Mouse (Mus musculus) limb, embryonic 11.5 days (tissue): ENCODE results near the gene Rgcc. TPM values are rescaled to one million over a fixed set of nuclear protein-coding genes. Genes with fewer than 3 reads are reported as not detected.

Experiments
- ATAC-seq: fragments of 200-750 bp; cut with Nextera tagmentation; 2 replicates; pipeline ENCODE4 v1.8.0; 2017; ENCODE audit warnings: low read depth; ENCODE audit not compliant: insufficient number of reproducible peaks, low FRiP score, low TSS enrichment
- DNase-seq: peaks from one replicate; pipeline ENCODE4 v3.0.0-alpha.2; 2015; ENCODE audit warnings: low spot score
- H3K27ac ChIP-seq: fragments of 300-500 bp; sonication (generic); replicated peaks from 2 replicates; pipeline ENCODE4 v1.5.1; 2014; ENCODE audit warnings: low read depth, mild to moderate bottlenecking, low read length
- H3K27me3 ChIP-seq: fragments of 300-500 bp; sonication (generic); 2 replicates; pipeline ENCODE4 v1.6.1; 2014; ENCODE audit warnings: mild to moderate bottlenecking, low read length, mixed read lengths; ENCODE audit not compliant: control insufficient read depth, insufficient read depth
- H3K36me3 ChIP-seq: fragments of 300-500 bp; sonication (generic); 2 replicates; pipeline ENCODE4 v1.6.1; 2014; ENCODE audit warnings: mild to moderate bottlenecking, low read length, moderate library complexity, mixed read lengths; ENCODE audit not compliant: control insufficient read depth, insufficient read depth
- H3K4me1 ChIP-seq: fragments of 300-500 bp; sonication (generic); 2 replicates; pipeline ENCODE4 v1.6.1; 2014; ENCODE audit warnings: low read length, mixed read lengths; ENCODE audit not compliant: control insufficient read depth, insufficient read depth
- H3K4me2 ChIP-seq: fragments of 300-500 bp; sonication (generic); 2 replicates; pipeline ENCODE4 v1.6.1; 2014; ENCODE audit warnings: low read depth, mild to moderate bottlenecking, moderate library complexity; ENCODE audit not compliant: severe bottlenecking
- H3K4me3 ChIP-seq: fragments of 300-500 bp; sonication (generic); 2 replicates; pipeline ENCODE4 v1.5.1; 2014; ENCODE audit warnings: low read depth, low read length
- H3K9ac ChIP-seq: fragments of 300-500 bp; sonication (generic); 2 replicates; pipeline ENCODE4 v1.6.1; 2014; ENCODE audit warnings: mild to moderate bottlenecking, low read length
- H3K9me3 ChIP-seq: fragments of 300-500 bp; sonication (generic); 2 replicates; pipeline ENCODE4 v1.6.1; 2016; ENCODE audit warnings: low read length; ENCODE audit not compliant: control insufficient read depth
- WGBS: fragments of 180-500 bp; shearing (Covaris S2); extraction: QIAGEN DNeasy Blood & Tissue Kit; methylation state at CpG from one replicate; pipeline ENCODE4 v1.1.7; 2014; 5-methylcytosine and 5-hydroxymethylcytosine counted together
- polyA plus RNA-seq: library from polyadenylated mRNA; unstranded; fragments of >200 nt; fragmentation: Nextera tagmentation; extraction: Ambion mirVana; gene quantifications from 2 replicates; pipeline ENCODE4 v1.2.1, GENCODE M21; 2014

The Rgcc gene
- polyA plus RNA-seq, 1 experiment from 2014 or later: 19.6 TPM

DNA sequence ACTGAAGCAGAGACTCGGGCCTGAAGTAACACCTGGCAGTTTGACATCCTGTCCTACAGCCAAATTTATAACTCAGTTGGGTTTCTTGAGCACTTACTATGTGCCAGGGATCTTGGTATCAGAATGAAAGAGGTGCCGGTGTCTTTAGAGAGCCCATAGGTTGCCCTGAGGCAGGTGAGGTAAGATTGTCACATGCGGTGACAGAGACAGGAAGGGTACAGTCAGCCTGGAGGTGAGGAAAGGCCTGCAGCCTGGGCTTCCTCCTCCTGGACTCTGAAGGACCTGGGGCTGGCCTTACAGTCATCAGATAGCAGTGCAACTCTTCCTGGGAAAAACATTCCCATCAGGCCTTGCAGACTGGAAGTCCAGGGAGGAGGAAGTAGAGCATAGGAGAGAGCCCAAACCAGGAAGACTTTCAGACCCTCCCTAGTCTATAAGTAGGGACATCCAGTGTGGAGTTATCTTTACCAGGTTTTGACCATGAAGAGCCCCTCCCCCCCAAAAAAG is 29.2 kb downstream of the Rgcc start:
- ATAC-seq: no peak
- Histone ChIP-seq H3K27ac (no peak overlapping the region), H3K36me3 (no peaks in the 10 kb centered on the region), H3K4me2 (no peak overlapping the region), H3K27me3 (no peaks in the 10 kb centered on the region), H3K4me3 (no peak overlapping the region), H3K9ac (no peak overlapping the region), H3K4me1 (peaks cover 5% of the 10 kb centered on the region; the same call in 1 of the 2 replicates), H3K9me3 (no peaks in the 10 kb centered on the region)
- WGBS: 89% methylated on average over 3 of the region's 3 CpGs
- DNase-seq: no peak

DNA sequence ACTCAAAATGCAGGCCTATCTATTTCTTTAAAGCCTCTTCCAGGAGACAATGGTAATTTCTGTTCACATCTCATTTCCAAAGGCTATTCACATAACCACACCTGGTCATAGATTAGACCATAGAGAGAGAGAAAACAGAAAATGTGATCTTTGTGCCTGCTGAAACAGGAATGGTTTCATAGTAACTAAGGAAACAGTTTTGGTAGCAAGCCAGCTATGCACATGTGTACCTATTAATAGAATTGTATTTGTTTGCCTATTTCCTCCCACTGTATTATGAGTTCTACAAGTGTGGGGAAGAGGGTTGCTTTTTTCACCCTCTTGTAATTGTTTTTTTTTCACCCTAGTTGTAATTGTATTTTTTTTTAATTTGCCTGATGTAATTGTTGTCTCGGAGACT is 31.9 kb downstream of the Rgcc start:
- no peak for ATAC-seq
- no peak for DNase-seq
- Histone ChIP-seq H3K4me2 (no peak overlapping the region), H3K4me3 (no peak overlapping the region), H3K36me3 (no peaks in the 10 kb centered on the region), H3K9ac (no peak overlapping the region), H3K4me1 (peaks cover 5% of the 10 kb centered on the region; the same call in 1 of the 2 replicates), H3K9me3 (no peaks in the 10 kb centered on the region), H3K27ac (no peak overlapping the region), H3K27me3 (no peaks in the 10 kb centered on the region)
- WGBS: 80% methylated on average over 1 of the region's 1 CpGs

DNA sequence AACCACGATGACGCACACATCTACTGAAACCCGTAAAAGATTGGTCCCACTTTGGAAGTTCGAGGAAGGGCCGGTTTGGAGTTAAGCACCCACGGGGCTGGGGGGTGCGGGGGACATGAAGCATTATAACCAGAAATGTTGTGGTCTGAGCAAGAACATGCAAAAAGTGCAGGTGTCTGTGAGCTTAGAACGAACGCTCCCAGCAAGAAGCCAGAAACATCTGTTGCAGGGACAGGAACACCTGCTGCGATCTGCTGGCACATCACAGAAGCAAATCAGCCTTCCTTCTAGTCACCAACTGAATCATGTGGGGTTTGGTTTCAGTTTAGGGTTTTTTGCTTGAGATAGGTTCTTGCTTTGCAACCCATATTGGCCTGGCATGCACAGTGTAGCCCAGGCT is 33.6 kb downstream of the Rgcc start:
- WGBS: 87% methylated on average over 10 of the region's 10 CpGs
- no peak overlapping the region for H3K27ac ChIP-seq
- no peaks in the 10 kb centered on the region for H3K4me1 ChIP-seq
- H3K4me2 ChIP-seq: no peak overlapping the region
- H3K9me3 ChIP-seq: no peaks in the 10 kb centered on the region
- no peak for DNase-seq
- H3K9ac ChIP-seq: no peak overlapping the region
- H3K36me3 ChIP-seq: no peaks in the 10 kb centered on the region
- no peaks in the 10 kb centered on the region for H3K27me3 ChIP-seq
- ATAC-seq: no peak
- no peak overlapping the region for H3K4me3 ChIP-seq

DNA sequence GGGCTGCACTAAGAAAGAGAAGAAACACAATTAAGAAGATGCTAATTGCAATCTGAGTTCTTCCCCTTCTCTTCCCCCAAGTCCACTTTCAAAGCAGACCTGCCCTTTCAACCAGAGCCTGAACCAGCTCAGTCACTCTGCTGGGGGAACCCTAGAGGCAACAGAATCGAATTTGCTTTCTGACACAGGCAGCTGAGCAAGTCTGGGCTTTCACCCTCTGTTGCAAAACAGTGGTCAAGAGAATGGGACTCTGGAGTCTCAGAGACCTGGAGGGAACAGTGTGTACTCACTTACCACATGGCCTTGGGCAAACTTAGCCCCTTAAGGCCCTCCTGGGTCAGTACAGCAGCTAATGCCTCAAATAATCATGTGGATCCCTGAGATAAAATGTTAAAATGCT is 34.1 kb downstream of the Rgcc start:
- Histone ChIP-seq H3K9me3 (no peaks in the 10 kb centered on the region), H3K4me1 (no peaks in the 10 kb centered on the region), H3K36me3 (no peaks in the 10 kb centered on the region), H3K4me2 (no peak overlapping the region), H3K9ac (no peak overlapping the region), H3K4me3 (no peak overlapping the region), H3K27ac (no peak overlapping the region), H3K27me3 (no peaks in the 10 kb centered on the region)
- no peak for DNase-seq
- 56% methylated on average over 1 of the region's 1 CpGs for WGBS
- no peak for ATAC-seq

DNA sequence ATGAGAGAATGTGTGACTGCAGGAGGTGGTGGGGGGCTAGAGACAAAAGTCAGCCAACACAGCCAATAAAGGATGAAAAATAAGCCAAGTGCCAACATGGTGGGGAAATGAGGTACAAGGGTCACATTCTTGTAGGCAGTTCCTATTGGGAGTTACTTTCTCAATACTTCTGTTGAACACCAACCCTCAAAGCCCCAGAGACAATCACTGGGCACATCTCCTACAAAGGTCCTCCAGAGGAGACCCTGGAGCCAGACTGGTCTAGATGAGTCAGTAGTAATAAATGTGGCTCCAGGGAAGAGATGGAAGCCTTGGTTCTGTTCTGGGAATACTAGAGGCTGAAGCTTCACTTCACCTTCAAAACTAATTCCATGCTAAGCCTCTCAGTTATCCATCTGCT is 35.0 kb downstream of the Rgcc start:
- Histone ChIP-seq H3K9ac (no peak overlapping the region), H3K9me3 (no peaks in the 10 kb centered on the region), H3K27me3 (no peaks in the 10 kb centered on the region), H3K4me3 (no peak overlapping the region), H3K36me3 (no peaks in the 10 kb centered on the region), H3K27ac (no peak overlapping the region), H3K4me1 (no peaks in the 10 kb centered on the region), H3K4me2 (no peak overlapping the region)
- ATAC-seq (no peak), DNase-seq (no peak)

DNA sequence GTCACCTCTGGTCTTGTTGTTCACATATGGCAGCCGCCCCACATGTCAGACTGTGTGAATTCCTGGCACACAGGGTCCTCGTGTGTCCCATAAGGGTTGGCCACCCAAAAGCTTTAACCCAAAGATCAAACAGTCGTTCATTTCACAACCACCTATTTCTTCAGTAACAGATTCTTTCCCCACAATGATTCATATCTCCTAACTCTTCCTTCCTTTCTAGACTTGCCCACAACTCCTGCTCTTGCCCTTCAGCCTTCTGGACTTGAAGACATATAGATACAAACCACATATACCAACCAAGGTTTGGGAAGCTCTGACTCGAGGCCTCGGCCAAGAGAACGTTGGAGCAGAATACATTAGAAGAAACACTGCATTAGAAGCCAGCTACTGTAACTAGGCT is 35.7 kb downstream of the Rgcc start:
- no peaks in the 10 kb centered on the region for H3K4me1 ChIP-seq
- DNase-seq (no peak), ATAC-seq (no peak)
- no peak overlapping the region for H3K4me3 ChIP-seq
- H3K36me3 ChIP-seq: no peaks in the 10 kb centered on the region
- H3K9ac ChIP-seq: no peak overlapping the region
- H3K27ac ChIP-seq: no peak overlapping the region
- 85% methylated on average over 6 of the region's 6 CpGs for WGBS
- H3K9me3 ChIP-seq: no peaks in the 10 kb centered on the region
- no peak overlapping the region for H3K4me2 ChIP-seq
- H3K27me3 ChIP-seq: no peaks in the 10 kb centered on the region

DNA sequence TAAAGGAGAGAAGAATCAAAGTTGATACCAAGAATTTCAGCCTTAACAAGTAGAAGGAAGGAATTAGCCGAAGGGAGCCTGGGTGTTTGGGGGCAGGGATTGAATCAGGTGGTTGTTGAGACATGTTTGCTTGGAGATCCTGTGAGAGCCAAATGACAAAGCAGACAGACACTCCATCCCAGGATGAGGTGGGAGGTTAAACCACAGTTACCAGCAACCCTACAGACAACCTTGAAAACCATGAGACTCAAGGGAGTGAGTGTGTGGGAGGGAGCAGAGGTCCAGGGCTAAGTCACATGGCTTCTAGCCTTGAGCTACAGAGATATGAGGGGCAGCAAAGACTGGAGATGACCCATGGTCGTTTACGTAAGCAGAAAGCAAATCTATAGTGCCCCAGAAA is 38.1 kb downstream of the Rgcc start:
- 80% methylated on average over 3 of the region's 3 CpGs for WGBS

DNA sequence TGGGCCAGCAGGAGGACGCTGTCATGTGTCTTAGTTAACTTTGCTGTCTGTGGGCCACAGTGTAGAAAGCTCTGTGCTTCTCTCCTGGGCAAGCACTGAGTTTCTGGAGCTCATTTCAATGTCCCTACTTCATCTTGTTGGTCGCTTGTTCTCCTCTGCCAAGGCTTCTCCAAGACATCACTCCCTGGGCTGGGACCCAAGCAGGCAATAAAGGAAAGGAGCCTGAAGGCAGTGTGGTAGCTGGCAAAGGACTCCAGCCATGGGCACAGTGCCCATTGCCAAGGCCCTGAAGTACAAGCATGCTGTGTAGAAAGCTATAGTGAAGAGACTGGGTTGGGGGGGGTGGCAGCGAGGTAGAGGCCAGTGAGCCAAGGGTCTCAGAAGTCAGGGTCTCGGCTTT is 38.8 kb downstream of the Rgcc start:
- H3K9ac ChIP-seq: no peak overlapping the region
- ATAC-seq (no peak), DNase-seq (no peak)
- H3K4me2 ChIP-seq: no peak overlapping the region
- no peaks in the 10 kb centered on the region for H3K27me3 ChIP-seq
- H3K4me3 ChIP-seq: no peak overlapping the region
- 89% methylated on average over 4 of the region's 4 CpGs for WGBS
- H3K4me1 ChIP-seq: no peaks in the 10 kb centered on the region
- H3K36me3 ChIP-seq: no peaks in the 10 kb centered on the region
- no peak overlapping the region for H3K27ac ChIP-seq
- no peaks in the 10 kb centered on the region for H3K9me3 ChIP-seq

More for the DNA sequence above, 38.1 kb downstream of the Rgcc start:
- ATAC-seq (no peak), DNase-seq (no peak)
- no peaks in the 10 kb centered on the region for H3K27me3 ChIP-seq
- no peak overlapping the region for H3K4me3 ChIP-seq
- no peak overlapping the region for H3K27ac ChIP-seq
- H3K36me3 ChIP-seq: no peaks in the 10 kb centered on the region
- H3K4me1 ChIP-seq: no peaks in the 10 kb centered on the region
- no peak overlapping the region for H3K4me2 ChIP-seq
- H3K9ac ChIP-seq: no peak overlapping the region
- no peaks in the 10 kb centered on the region for H3K9me3 ChIP-seq

DNA sequence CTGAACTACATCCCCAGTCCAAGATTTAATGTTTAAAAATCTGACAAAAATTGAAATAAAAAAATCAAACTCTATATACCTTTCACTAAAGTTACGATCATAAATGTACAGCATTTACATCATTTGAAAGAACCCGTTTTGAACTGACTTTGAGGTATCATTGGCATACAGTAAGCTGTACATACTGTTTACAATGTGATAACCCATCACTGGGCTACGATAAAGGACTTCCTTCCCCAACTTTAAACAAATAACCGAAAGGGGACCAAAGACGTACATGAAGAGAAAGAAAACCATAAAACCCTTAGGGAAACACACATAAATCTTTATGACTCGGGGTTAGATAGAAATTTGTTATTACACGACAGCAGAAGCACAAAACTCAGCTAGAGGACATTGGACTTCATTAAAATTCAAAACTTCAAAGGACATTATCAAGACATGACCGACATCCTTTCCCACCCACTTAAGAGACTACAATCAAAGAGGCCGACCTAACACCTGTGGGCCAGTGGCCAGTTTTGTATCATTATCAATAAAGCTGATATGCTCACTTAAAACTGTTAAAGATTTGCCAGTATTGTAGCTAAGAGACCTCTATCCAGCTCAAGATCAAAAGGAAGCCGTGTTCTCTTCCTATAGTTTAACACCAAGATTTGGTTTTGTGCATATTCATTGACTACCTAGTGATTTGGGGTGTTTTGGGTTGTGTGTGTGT is 42.2 kb downstream of the Rgcc start:
- 78% methylated on average over 10 of the region's 10 CpGs for WGBS
- no peak for ATAC-seq
- no peaks in the 10 kb centered on the region for H3K36me3 ChIP-seq

More for the DNA sequence above, 42.2 kb downstream of the Rgcc start:
- Histone ChIP-seq H3K4me3 (no peak overlapping the region), H3K9ac (no peak overlapping the region), H3K4me1 (no peaks in the 10 kb centered on the region), H3K27me3 (no peaks in the 10 kb centered on the region), H3K4me2 (no peak overlapping the region), H3K9me3 (no peaks in the 10 kb centered on the region), H3K27ac (no peak overlapping the region)
- no peak for DNase-seq
